Mouse (Mus musculus): ENCODE measurements around the gene Mkrn1.

The Mkrn1 gene

DNA sequence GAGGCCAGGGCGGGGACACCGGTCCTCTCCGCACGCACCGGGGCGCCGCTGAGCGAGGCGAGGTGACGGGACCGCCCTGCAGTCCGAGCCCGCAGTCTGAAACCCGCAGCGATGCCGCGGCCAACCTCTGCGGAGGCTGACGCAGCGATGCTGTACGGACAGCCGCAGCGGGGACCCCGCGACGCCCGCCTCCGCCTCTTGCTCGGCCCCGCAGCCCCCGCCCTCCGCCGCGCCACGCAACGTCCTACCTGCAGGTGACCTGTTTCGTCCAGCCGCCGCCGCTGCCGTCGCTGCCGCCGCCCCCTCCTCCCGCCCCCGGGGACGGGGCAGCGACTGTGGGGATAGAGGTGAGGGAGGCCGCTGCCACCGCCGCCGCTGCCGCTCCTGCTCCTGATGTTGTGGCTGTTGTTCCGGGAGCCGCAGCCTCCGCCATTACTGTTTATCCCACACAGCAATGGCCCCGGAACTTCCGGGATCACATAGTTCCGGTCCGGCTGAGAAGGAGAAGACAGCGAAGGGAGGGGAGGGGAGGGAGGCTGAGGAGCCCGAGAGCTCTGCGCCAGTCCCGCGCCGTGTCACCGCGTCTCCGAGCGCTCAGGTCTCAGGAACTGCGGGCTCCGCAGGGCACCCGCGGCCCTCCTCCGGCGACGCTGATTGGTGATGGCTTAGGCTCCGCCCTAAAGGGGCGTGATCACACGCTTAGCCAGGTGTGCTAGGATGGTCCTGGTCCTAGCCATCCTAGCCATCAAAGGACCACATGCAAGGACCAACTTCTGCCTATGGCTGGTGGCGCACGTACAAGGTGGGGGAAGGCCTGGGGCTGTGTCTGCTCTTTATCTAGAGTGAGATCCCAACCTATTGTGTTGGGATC is at the start of gene Mkrn1:
Gene Mkrn1, minus strand, starts transcription at position 612 of the 871 bp plus-strand sequence.
- DNase-seq (ENCODE audit: low read depth, low spot score): peak; percentile 99

DNA sequence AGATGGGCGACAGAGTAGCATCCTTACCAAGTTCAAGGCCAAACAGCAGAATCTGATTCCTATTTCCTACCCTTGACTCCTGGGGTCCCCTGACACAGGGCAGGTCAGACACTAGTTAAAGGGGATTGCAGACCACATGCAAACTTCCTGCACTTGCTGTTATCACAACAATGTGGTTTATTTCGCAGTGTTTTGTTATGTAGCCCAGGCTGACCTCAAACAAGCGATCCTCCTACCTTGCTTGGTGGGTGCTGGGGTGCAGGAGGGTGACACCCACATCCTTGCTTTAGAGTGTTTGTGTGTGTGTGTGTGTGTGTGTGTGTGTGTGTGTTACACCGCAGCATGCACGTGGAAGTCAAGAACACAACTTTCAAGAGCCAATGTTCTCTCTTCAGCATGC is 49.2 kb upstream of the Mkrn1 start:
- DNase-seq (ENCODE audit: low read depth, low spot score): no peak

DNA sequence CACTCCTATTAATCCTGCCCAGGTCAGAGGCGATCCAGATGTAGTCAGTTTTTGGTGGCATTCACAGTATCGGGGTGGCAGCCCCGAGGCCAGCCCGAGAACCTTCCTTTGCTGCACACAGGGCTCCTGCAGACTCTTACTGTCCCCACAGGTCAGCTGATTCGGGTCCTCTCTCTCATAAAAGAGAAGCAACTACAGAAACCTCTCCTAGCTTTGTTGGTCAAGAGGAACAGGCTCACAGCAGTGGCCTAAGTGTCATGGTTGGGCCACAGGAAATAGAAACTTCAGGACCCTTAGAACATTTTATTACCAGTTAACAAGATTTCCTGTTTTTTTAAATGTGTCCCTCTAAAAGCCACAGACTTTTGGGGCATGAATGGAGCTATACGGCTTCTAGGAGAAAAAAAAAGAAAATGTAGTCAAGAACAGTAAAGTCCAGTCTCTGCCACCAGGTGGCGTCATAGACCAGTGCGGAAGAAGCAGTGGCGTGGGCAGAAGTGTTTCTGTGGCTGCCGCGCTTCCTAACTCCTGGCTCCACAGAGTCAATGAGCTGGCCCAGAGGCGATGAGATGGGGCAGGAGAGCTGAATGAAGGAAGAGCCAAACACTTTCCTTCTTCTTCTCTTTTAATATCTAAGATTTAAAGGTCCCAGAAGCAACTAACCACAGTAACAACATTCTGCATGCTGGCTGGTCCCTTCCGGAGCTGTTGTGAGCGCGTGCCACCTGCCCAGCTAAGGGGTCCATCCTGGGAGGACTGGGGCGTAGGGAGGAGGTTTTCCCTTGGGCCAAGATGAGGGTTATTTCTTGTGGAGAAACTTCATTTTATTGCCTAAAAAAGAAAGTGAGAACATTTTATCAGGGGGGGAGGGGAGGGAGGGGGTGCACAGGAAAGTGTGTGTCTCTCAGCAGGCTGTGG is 42.6 kb upstream of the Mkrn1 start:
- DNase-seq (ENCODE audit: low read depth, low spot score): peak; percentile 89

DNA sequence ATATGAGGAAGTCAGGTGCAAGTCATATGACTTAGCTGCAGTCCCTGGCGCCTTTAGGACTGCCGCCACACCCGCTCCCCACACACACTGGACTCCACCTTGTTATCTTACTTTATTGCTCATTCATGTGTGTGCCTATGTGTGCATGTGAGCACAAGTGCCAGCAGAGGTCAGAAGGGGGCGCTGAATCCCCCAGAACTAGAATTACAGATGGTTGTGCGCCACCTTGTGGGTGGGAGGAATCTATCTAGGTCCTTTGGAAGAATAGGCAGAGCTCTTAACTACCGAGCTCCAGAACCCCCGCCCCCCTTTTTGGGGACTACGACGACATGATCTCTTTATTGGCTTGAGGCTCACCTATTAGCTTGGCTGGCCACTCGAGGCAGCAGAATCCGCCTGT is 39.8 kb upstream of the Mkrn1 start:
- peak; percentile 70 for DNase-seq (ENCODE audit: low read depth, low spot score)

DNA sequence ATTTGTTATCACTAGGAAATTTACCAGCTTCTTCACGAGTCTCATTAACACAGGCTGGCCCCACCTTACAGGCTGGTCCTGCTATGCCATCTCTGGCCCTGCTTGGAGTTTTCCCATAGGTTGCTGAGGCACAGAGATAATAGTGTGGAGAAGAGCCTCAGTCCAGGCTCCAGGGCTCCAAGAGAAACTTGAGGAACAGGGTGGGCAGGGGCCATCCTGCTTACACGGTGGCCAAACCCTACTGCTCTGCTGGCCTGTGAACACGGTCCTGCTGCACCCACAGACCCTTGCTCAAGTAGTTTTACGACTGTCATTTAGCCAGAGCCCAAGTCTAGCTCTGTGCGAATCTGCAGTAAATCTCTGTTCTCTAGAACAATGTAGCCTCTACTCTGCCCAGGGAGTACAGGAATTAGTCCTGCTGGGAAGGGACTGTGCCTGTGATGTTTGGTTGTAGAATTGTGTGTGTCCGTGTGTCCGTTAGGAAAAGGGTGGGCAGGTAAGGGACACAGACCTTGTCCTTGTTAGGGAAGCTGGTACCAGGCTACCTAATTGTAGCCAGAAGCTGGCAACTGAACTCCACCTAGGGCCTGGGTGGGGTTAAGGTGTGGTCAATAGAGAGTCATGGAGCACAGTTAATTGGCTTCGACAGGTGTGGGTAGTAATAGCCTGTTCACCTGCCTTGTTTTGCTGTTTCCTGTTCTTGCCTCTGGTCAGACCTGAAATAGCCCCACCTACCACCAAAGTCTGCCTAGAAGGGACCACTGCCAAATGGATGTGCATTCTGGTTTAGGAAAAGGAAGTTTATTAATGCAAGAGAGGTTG is 35.3 kb upstream of the Mkrn1 start:
- DNase-seq (ENCODE audit: low read depth, low spot score): no peak

DNA sequence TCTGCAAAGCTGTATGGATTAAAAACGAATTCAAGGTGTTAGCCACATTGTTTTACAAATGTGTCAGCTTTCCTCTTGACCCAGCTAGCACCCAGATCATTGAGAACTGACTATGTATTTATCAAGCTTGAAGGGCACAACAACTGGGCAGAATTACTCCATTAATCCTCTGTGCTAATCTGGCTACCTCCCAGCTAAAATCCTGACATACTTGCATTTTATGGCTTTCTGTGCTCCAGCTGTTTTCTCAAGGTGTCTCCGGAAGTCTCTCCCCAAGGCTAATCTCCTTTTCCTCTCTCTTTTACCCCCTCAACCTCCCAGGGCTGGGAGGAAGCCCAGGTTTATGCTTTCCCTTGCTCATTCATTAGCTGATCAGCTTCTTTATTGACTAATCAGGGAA is 34.4 kb upstream of the Mkrn1 start:
- DNase-seq (ENCODE audit: low read depth, low spot score): peak; percentile 74

DNA sequence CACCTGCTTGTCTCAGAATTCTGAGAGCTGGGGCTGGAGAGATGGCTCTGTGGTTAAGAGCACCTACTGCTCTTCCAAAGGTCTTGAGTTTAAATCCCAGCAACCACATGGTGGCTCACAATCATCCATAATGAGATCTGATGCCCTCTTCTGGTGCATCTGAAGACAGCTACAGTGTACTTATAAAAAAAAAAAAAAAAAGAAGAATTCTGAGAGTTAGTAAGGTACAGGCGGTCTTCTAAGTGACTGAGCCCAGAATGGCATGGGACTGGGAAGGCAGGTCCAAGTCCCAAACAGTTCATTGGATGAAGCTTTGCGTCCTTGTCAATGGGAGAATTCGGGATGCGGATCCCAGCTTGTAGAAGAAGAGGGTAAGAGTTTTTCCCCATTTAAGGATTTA is 33.3 kb upstream of the Mkrn1 start:
- DNase-seq (ENCODE audit: low read depth, low spot score): peak; percentile 59

DNA sequence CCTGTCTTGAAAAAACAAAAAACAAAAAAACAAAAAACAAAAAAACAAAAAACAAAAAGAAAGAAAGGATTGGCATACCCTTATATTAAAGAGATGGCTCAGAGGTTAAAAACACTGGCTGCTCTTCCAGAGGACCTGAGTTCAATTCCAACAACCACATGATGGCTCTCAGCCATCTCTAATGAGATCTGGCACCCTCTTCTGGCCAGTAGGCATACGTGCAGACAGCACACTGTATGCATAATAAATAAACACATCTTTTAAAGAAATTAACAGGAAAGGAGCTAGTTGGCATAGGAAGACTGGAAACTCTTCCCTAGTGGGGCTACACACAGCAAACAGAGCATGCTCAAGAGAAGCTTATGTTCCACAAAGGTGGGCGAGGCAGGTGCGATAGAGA is 30.8 kb upstream of the Mkrn1 start:
- peak; percentile 67 for DNase-seq (ENCODE audit: low read depth, low spot score)

DNA sequence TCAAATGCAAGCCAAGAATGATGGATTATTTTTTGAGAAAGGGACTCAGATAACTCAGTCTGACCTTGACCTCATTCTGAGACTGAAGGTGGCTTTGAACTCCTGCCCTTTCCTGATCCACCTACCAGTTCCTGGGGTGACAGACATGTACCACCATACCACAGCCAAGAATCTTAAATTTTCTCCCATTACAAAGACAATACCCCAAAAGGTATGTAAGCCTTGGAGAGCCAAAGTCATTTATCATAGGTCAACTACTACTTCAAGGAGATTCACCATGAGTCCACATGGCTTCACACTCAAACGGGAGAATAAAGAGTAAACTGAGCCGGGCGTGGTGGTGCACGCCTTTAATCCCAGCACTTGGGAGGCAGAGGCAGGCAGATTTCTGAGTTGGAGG is 30.3 kb upstream of the Mkrn1 start:
- DNase-seq (ENCODE audit: low read depth, low spot score): peak; percentile 53

DNA sequence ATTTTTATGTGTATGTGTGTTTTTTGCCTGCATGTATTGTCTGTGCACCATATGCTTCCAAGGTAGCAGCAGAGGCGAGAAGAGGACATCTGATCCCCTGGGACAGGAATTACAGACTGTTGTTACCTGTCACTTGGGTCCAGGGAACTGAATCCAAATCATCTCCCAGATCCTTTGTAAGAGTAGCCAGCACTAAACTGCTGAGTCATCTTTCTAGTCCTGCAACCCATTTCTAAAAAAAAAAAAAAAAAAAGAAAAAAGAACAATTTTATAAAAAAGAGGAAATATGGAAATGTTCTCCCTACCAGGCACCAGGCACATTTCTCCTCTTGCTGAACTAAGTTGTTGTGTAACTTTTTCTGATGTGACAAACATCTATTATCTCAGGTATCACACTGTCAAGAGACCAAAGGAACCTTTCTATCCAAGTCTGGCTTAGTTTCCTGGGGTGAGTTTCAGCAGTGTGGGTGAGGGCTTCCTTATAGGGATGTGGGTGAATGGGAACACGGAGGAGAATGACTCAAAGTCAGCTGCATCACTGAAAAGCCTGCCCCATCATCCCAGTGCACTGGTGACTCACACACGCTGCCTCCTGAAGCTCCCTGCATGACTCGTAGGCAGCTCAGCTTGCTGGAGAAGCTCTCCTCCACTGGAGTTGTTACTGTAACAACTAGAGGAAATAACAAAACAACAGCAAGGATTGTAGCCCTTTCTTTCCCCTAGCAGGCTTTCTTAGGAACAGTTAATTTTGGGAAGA is 27.3 kb upstream of the Mkrn1 start:
- peak; percentile 61 for DNase-seq (ENCODE audit: low read depth, low spot score)

DNA sequence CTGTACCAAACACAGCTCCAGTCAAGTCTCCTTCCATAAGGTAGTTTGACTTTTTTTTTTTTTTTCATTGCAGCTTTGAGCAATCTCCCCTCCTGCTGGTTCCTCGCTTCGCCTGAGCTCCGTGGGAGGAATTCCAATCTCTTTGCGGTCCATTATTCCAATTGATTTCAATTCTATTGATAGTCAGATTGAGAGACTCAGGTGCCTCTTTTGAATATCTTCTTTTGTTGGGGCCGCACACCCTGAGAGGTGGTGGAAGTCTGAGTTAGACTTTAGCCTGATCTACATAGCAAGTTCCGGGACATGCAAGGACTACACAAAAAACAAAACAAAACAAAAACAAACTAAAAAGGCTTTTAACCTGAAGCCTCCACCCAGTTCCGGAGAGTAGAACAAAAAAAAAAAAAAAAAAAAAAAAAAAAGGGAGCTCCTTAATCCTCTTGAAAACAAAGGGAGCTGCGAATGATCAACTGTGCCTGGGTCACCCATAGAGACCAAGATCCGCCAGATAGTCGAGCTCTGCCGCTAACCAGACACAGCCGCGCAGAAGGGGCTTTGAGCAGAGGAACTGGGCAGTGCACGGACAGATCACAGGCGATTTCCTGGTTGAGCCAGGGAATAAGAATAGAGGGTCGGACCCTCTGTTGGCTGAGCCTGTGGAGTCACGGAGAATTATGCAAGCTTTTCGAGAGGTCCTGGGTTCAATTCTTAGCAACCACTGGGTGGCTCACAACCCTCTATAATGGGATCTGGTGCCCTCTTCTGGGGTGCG is 25.7 kb upstream of the Mkrn1 start:
- DNase-seq (ENCODE audit: low read depth, low spot score): peak; percentile 98

DNA sequence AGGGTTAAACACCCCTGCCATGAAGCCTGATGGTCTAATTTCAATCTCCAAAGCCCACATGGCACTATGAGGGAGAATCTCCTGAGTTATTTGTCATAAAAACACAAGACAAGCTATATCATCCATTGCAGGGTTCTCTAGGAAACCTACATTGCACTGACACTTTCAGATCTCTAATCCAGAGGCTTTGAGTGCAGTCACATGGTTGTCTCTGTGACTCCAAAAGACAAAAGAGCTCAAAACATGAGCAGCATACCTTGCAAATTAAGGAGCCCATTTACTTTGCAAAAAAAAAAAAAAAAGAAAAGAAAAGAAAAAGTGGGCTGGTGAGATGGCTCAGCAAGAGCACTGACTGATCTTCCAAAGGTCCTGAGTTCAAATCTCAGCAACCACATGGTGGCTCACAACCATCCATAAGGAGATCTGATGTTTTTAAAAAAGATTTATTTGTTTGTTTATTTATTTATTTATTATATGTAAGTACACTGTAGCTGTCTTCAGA is 22.6 kb upstream of the Mkrn1 start:
- peak; percentile 59 for DNase-seq (ENCODE audit: low read depth, low spot score)

DNA sequence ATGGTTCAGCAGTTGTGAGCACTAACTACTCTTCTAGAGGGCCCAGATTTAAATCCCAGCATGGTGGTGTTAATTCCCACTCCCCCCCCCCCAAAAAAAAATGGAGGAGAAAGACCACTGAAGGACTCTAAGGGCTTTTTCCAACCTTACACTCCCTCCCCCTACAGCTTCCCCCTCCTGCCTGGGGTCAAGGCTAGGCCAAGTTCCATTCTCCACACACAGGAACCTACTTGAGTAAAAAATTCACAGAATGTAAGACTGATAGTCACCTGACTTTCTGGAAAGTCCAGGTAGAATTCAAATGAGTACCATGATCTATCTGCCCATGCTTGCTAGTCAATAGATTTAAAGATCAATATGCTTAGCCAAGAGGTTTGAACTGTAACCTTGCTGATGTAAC is 19.9 kb upstream of the Mkrn1 start:
- peak; percentile 57 for DNase-seq (ENCODE audit: low read depth, low spot score)

DNA sequence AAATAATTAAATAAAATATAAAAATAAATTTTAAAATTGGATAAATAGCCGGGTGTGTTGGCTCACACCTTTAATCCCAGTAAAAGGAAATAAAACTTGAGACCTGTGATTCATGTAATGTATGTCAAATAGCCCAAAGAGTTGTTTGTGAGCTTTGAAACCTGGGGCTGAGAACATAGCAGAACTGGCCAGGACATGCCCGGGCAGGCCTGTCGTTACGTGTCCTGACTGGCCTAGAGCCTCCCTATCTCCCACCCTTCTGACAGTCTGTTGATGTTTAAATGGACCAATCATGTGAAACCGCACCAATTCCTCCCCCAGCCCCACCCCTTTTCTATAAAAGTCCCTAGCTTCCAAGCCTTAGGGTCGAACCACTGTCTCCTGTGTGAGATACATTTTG is 17.3 kb upstream of the Mkrn1 start:
- peak; percentile 87 for DNase-seq (ENCODE audit: low read depth, low spot score)

DNA sequence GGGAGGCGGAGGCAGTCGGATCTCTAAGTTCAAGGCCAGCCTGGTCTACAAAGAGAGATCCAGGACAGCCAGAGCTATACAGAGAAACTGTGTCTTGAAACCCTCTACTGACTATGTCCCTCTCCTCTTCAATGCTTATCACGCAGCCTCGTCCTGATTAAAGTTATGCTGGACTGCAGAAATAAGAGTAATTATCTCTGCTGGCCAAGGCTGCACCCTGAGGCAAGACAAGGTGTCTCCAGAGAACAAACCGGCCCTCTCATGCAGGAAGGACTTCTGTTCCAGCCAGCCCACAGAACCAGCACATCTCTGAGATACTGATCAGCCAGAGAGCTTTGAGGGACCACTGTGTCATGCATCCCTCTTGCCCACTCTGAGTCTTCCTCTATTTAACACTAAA is 15.6 kb upstream of the Mkrn1 start:
- DNase-seq (ENCODE audit: low read depth, low spot score): no peak

DNA sequence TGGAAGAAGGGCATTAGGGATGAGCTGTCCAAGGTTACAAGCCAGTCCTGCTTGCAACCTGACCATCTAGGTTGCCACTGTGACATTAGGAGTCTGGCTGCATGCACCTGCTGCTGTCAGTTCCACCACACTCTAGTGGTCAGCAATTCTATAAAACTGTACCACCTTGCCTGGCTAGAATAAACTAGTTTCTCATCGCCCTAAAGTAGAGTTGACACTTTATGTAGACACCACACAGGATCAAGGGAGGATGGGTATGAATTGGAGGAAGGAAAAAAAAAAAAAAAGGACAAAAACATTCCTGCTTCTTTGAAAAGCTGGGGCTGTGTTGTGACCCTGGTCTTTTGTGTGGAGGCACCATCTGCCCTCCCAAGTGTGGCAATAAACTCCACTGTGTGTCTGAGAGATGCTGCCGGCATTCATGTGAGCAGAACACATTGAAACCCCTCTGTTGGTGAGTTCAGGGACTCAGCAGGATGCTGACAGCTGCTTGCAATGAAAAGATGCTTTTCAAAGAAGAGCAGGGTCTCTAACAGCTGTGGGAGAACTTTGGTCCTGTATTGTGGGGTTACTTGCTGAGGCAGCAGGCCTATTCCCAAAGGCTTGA is 14.7 kb upstream of the Mkrn1 start:
- DNase-seq (ENCODE audit: low read depth, low spot score): no peak

DNA sequence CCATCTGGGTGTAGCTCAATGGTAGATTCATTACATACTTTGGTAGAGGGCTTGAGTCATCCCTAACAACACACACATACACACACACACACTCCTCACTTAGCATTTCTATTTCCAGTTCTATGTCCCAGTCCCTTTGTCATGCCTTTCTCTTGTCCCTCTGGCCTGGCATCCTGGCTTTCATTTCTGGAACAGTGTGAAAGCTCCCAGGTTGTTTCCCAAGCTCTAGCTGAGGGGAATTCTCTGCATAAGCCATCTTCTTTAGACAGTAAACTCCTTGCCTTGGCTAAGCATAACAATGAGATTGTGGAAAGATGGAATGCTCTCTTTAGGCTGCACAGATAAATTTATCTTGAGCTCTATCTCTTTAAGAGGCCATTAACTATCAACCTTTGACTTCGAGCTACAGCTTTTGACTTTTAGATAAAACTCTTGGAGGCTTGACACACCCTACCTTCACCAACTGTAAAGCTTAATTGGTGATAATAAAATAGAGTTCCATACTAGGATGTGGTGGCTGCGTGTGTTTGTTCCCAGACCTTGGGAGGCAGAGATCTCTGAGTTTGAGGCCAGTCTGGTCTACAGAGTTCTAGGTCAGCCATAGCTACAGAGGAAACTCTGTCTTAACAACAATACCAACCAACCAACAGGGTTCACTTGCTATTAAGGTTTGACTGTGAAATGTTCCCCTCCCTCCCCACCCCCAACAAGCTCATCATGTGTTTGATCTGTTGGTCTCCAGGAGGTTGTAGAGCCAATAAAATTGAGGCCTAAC is 14.0 kb upstream of the Mkrn1 start:
- DNase-seq (ENCODE audit: low read depth, low spot score): peak; percentile 66

DNA sequence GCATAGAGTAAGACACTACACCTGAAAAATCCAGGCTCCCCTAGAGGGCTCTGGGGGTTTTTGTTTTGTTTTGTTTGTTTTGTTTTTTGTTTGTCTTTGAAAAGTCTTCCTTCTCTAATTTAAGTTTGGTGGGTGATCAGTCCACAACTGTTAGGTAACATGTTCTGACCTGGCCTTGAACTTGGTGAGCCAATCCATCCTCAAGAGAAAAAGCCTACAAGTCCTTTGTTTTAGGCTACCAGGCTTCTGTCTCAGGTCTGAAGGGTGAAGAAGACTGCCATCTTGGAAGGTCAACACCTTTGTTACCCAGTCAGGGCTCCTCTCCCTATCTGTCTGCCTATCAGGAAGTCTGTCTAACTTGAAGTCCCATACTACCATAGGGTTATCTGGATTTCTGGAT is 13.4 kb upstream of the Mkrn1 start:
- DNase-seq (ENCODE audit: low read depth, low spot score): peak; percentile 69

DNA sequence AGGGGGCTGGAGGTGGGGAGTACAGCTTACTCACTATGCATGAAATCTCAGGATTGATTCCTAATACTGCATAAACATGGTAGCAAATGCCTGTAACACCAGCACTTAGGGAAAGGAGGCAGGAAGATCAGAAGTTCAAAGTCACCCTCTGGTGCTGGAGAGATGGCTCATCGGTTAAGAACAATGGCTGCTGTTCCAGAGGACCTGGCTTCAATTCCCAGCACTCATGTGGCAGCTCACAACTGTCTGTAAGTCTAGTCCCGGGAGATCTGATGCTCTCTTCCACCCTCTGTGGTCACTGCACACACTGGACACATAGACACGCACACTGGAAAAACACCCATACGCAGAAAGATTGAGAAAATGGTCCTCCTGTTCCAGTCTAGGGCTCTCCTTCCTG is 12.9 kb upstream of the Mkrn1 start:
- DNase-seq (ENCODE audit: low read depth, low spot score): no peak

Data from ZHBTc4 (cell line).